Mouse (Mus musculus) liver, embryonic 13.5 days (tissue): ENCODE measurements at regions not wholly inside any gene's neighbourhood (a gene's known extent, or its start where the extent isn't known, plus 50 kb on each side); places are given as distances from the start of the nearest gene placed in this dataset.
"Not testable (repeated sequence)": the region's sequence is repeated elsewhere in the genome, so short reads cannot be mapped to it uniquely, and the experiment has no call there.

Experiments
- ATAC-seq: fragments of 200-750 bp; cut with Nextera tagmentation; 2 replicates; pipeline ENCODE4 v1.8.0; 2017; ENCODE audit warnings: low read depth, mild to moderate bottlenecking, moderate number of reproducible peaks, moderate library complexity
- DNase-seq: peaks from one replicate; pipeline ENCODE4 v3.0.0; 2022
- H3K27ac ChIP-seq: fragments of 300-500 bp; sonication (generic); 2 replicates; pipeline ENCODE4 v1.5.1; 2015; ENCODE audit warnings: moderate library complexity, mild to moderate bottlenecking, inconsistent platforms
- H3K27me3 ChIP-seq: fragments of 300-500 bp; sonication (generic); 2 replicates; pipeline ENCODE4 v1.6.1; 2015; ENCODE audit warnings: mild to moderate bottlenecking, inconsistent platforms
- H3K36me3 ChIP-seq: fragments of 300-500 bp; sonication (generic); 2 replicates; pipeline ENCODE4 v1.6.1; 2015; ENCODE audit warnings: mild to moderate bottlenecking, inconsistent platforms
- H3K4me1 ChIP-seq: fragments of 300-500 bp; sonication (generic); replicated peaks from 2 replicates; pipeline ENCODE4 v1.6.1; 2015; ENCODE audit warnings: inconsistent platforms
- H3K4me2 ChIP-seq: fragments of 300-500 bp; sonication (generic); 2 replicates; pipeline ENCODE4 v1.6.1; 2015; ENCODE audit warnings: inconsistent platforms, mild to moderate bottlenecking, moderate library complexity
- H3K4me3 ChIP-seq: fragments of 300-500 bp; sonication (generic); replicated peaks from 2 replicates; pipeline ENCODE4 v1.5.1; 2015; ENCODE audit warnings: mild to moderate bottlenecking, inconsistent platforms
- H3K9ac ChIP-seq: fragments of 300-500 bp; sonication (generic); 2 replicates; pipeline ENCODE4 v1.6.1; 2015; ENCODE audit warnings: mild to moderate bottlenecking, inconsistent platforms
- H3K9me3 ChIP-seq: fragments of 300-500 bp; sonication (generic); replicated peaks from 2 replicates; pipeline ENCODE4 v1.6.1; 2016; ENCODE audit warnings: inconsistent platforms
- whole genome bisulfite sequencing: fragments of 180-500 bp; shearing (Covaris S2); methylation state at CpG from one replicate; pipeline ENCODE4 v1.1.7; 2015; ENCODE audit not compliant: insufficient replicate concordance; 5-methylcytosine and 5-hydroxymethylcytosine counted together

GRCm38 (mm10) chr2:22024438-22024837 is 202.9 kb upstream of the Myo3a start:
- Histone ChIP-seq H3K27me3 (no peaks in the 10 kb centered on the region), H3K9me3 (no peaks in the 10 kb centered on the region), H3K36me3 (no peaks in the 10 kb centered on the region), H3K4me1 (no peaks in the 10 kb centered on the region), H3K27ac (no peak overlapping the region), H3K4me3 (no peak overlapping the region), H3K4me2 (no peak overlapping the region), H3K9ac (no peak overlapping the region)
- DNase-seq (no peak), ATAC-seq (no peak)
- 64% methylated on average over 2 of the region's 2 CpGs for WGBS

GRCm38 (mm10) chr2:22026794-22027193 is 200.5 kb upstream of the Myo3a start:
- Histone ChIP-seq H3K27ac (no peak overlapping the region), H3K9me3 (no peaks in the 10 kb centered on the region), H3K4me3 (no peak overlapping the region), H3K36me3 (no peaks in the 10 kb centered on the region), H3K4me1 (no peaks in the 10 kb centered on the region), H3K4me2 (no peak overlapping the region), H3K27me3 (no peaks in the 10 kb centered on the region), H3K9ac (no peak overlapping the region)
- WGBS, result 71% methylated on average over 1 of the region's 1 CpGs
- ATAC-seq (no peak), DNase-seq (no peak)

GRCm38 (mm10) chr2:22028569-22028968 is 198.7 kb upstream of the Myo3a start:
- H3K9me3 ChIP-seq, result no peaks in the 10 kb centered on the region
- H3K36me3 ChIP-seq, result no peaks in the 10 kb centered on the region
- no peaks in the 10 kb centered on the region for H3K27me3 ChIP-seq
- WGBS, result 38% methylated on average over 1 of the region's 1 CpGs
- H3K4me2 ChIP-seq, result no peak overlapping the region
- no peak for ATAC-seq
- H3K27ac ChIP-seq, result no peak overlapping the region
- no peak overlapping the region for H3K9ac ChIP-seq
- DNase-seq, result no peak
- no peak overlapping the region for H3K4me3 ChIP-seq
- H3K4me1 ChIP-seq, result no peaks in the 10 kb centered on the region

- H3K9me3 ChIP-seq, result no peaks in the 10 kb centered on the region
- WGBS, result 73% methylated on average over 8 of the region's 8 CpGs
- no peaks in the 10 kb centered on the region for H3K36me3 ChIP-seq
- no peak overlapping the region for H3K4me3 ChIP-seq
- H3K4me1 ChIP-seq, result no peaks in the 10 kb centered on the region
- H3K4me2 ChIP-seq, result no peak overlapping the region
- no peaks in the 10 kb centered on the region for H3K27me3 ChIP-seq
- ATAC-seq (no peak), DNase-seq (no peak)
- H3K9ac ChIP-seq, result no peak overlapping the region
- H3K27ac ChIP-seq, result no peak overlapping the region
Observed at GRCm38 (mm10) chr2:22029022-22029803, 198.1 kb upstream of the Myo3a start.

GRCm38 (mm10) chr2:22029804-22030194 is 197.5 kb upstream of the Myo3a start:
- WGBS, result 67% methylated on average over 5 of the region's 5 CpGs
- Histone ChIP-seq H3K36me3 (no peaks in the 10 kb centered on the region), H3K4me2 (no peak overlapping the region), H3K9ac (no peak overlapping the region), H3K27me3 (no peaks in the 10 kb centered on the region), H3K9me3 (no peaks in the 10 kb centered on the region), H3K27ac (no peak overlapping the region), H3K4me3 (no peak overlapping the region), H3K4me1 (no peaks in the 10 kb centered on the region)
- ATAC-seq, result no peak
- DNase-seq, result no peak

- H3K4me3 ChIP-seq, result no peak overlapping the region
- no peaks in the 10 kb centered on the region for H3K9me3 ChIP-seq
- H3K9ac ChIP-seq, result no peak overlapping the region
- no peak overlapping the region for H3K27ac ChIP-seq
- H3K27me3 ChIP-seq, result no peaks in the 10 kb centered on the region
- DNase-seq, result no peak
- ATAC-seq, result no peak
- no peak overlapping the region for H3K4me2 ChIP-seq
- no peaks in the 10 kb centered on the region for H3K36me3 ChIP-seq
- 52% methylated on average over 2 of the region's 2 CpGs for WGBS
- no peaks in the 10 kb centered on the region for H3K4me1 ChIP-seq
Observed at GRCm38 (mm10) chr2:22036841-22037240, 190.5 kb upstream of the Myo3a start.

- no peak overlapping the region for H3K4me2 ChIP-seq
- H3K36me3 ChIP-seq, result no peaks in the 10 kb centered on the region
- H3K9me3 ChIP-seq, result no peaks in the 10 kb centered on the region
- H3K9ac ChIP-seq, result no peak overlapping the region
- DNase-seq (no peak), ATAC-seq (no peak)
- WGBS, result 24% methylated on average over 2 of the region's 2 CpGs
- H3K4me3 ChIP-seq, result no peak overlapping the region
- H3K27ac ChIP-seq, result no peak overlapping the region
- no peaks in the 10 kb centered on the region for H3K4me1 ChIP-seq
- no peaks in the 10 kb centered on the region for H3K27me3 ChIP-seq
Observed at GRCm38 (mm10) chr2:22038780-22039179, 188.5 kb upstream of the Myo3a start.

- not testable (repeated sequence) for H3K9me3 ChIP-seq, H3K4me1 ChIP-seq, H3K9ac ChIP-seq, H3K4me2 ChIP-seq, H3K27ac ChIP-seq, ATAC-seq, DNase-seq, H3K36me3 ChIP-seq, H3K4me3 ChIP-seq, H3K27me3 ChIP-seq
- 54% methylated on average over 6 of the region's 6 CpGs for WGBS
Observed at GRCm38 (mm10) chr2:22043937-22044336, 183.4 kb upstream of the Myo3a start.

- Histone ChIP-seq H3K4me3 (no peak overlapping the region), H3K4me1 (no peaks in the 10 kb centered on the region), H3K27ac (no peak overlapping the region), H3K9ac (no peak overlapping the region), H3K4me2 (no peak overlapping the region), H3K27me3 (no peaks in the 10 kb centered on the region), H3K36me3 (no peaks in the 10 kb centered on the region), H3K9me3 (no peaks in the 10 kb centered on the region)
- 60% methylated on average over 2 of the region's 2 CpGs for WGBS
- ATAC-seq (no peak), DNase-seq (no peak)
Observed at GRCm38 (mm10) chr2:22044949-22045348, 182.4 kb upstream of the Myo3a start.

GRCm38 (mm10) chr2:22047465-22047864 is 179.8 kb upstream of the Myo3a start:
- no peak overlapping the region for H3K9ac ChIP-seq
- DNase-seq, result no peak

GRCm38 (mm10) chr2:22066535-22066934 is 160.8 kb upstream of the Myo3a start:
- Histone ChIP-seq H3K36me3 (no peaks in the 10 kb centered on the region), H3K4me1 (no peaks in the 10 kb centered on the region), H3K27ac (no peak overlapping the region), H3K9me3 (no peaks in the 10 kb centered on the region), H3K4me3 (no peak overlapping the region), H3K9ac (no peak overlapping the region), H3K27me3 (no peaks in the 10 kb centered on the region), H3K4me2 (no peak overlapping the region)
- DNase-seq, result no peak
- ATAC-seq, result no peak
- 73% methylated on average over 5 of the region's 5 CpGs for WGBS

More at GRCm38 (mm10) chr2:22047465-22047864, 179.8 kb upstream of the Myo3a start:
- Histone ChIP-seq H3K27me3 (no peaks in the 10 kb centered on the region), H3K4me1 (no peaks in the 10 kb centered on the region), H3K4me2 (no peak overlapping the region), H3K9me3 (no peaks in the 10 kb centered on the region), H3K4me3 (no peak overlapping the region), H3K27ac (no peak overlapping the region), H3K36me3 (no peaks in the 10 kb centered on the region)
- no peak for ATAC-seq
- 68% methylated on average over 3 of the region's 3 CpGs for WGBS

GRCm38 (mm10) chr2:22096848-22097247 is 130.5 kb upstream of the Myo3a start:
- no peaks in the 10 kb centered on the region for H3K9me3 ChIP-seq
- no peaks in the 10 kb centered on the region for H3K4me1 ChIP-seq
- no peak overlapping the region for H3K9ac ChIP-seq
- no peak overlapping the region for H3K4me2 ChIP-seq
- H3K36me3 ChIP-seq, result no peaks in the 10 kb centered on the region
- DNase-seq, result no peak
- no peaks in the 10 kb centered on the region for H3K27me3 ChIP-seq
- H3K27ac ChIP-seq, result no peak overlapping the region
- WGBS, result 74% methylated on average over 2 of the region's 2 CpGs
- H3K4me3 ChIP-seq, result no peak overlapping the region
- no peak for ATAC-seq
